Mouse (Mus musculus) hindbrain, embryonic 15.5 days (tissue): Measurements from ENCODE around the gene Spink8. TPM values are rescaled to one million over a fixed set of nuclear protein-coding genes. Genes with fewer than 3 reads are reported as not detected.
"Not testable (repeated sequence)": the region's sequence is repeated elsewhere in the genome, so short reads cannot be mapped to it uniquely, and the experiment has no call there.

Experiments used
- ATAC-seq: fragments of 200-750 bp; cut with Nextera tagmentation; 2 replicates; pipeline ENCODE4 v1.8.0; 2017; ENCODE audit warnings: low read depth, moderate number of reproducible peaks, moderate TSS enrichment; ENCODE audit not compliant: low FRiP score
- H3K27ac ChIP-seq: fragments of 300-500 bp; sonication (generic); replicated peaks from 2 replicates; pipeline ENCODE4 v1.5.1; 2015; ENCODE audit warnings: mild to moderate bottlenecking, inconsistent platforms
- H3K27me3 ChIP-seq: fragments of 300-500 bp; sonication (generic); 2 replicates; pipeline ENCODE4 v1.6.1; 2015; ENCODE audit warnings: control low read depth, inconsistent platforms
- H3K36me3 ChIP-seq: fragments of 300-500 bp; sonication (generic); 2 replicates; pipeline ENCODE4 v1.6.1; 2015; ENCODE audit warnings: control low read depth, inconsistent platforms
- H3K4me1 ChIP-seq: fragments of 300-500 bp; sonication (generic); replicated peaks from 2 replicates; pipeline ENCODE4 v1.6.1; 2015; ENCODE audit warnings: control low read depth, inconsistent platforms
- H3K4me2 ChIP-seq: fragments of 300-500 bp; sonication (generic); 2 replicates; pipeline ENCODE4 v1.6.1; 2015; ENCODE audit warnings: moderate library complexity, mild to moderate bottlenecking, inconsistent platforms
- H3K4me3 ChIP-seq: fragments of 300-500 bp; sonication (generic); 2 replicates; pipeline ENCODE4 v1.5.1; 2015; ENCODE audit warnings: mild to moderate bottlenecking, inconsistent platforms
- H3K9ac ChIP-seq: fragments of 300-500 bp; sonication (generic); 2 replicates; pipeline ENCODE4 v1.6.1; 2015; ENCODE audit warnings: inconsistent platforms
- H3K9me3 ChIP-seq: fragments of 300-500 bp; sonication (generic); 2 replicates; pipeline ENCODE4 v1.6.1; 2016; ENCODE audit warnings: control low read depth, inconsistent platforms
- WGBS: fragments of 180-500 bp; shearing (Covaris S2); methylation state at CpG from one replicate; pipeline ENCODE4 v1.1.7; 2015; 5-methylcytosine and 5-hydroxymethylcytosine counted together
- polyA plus RNA-seq: library from polyadenylated mRNA; unstranded; fragments of >200 nt; fragmentation: Nextera tagmentation; extraction: Ambion mirVana; gene quantifications from 2 replicates; pipeline ENCODE4 v1.2.1, GENCODE M21; 2015

Spink8 gene
- 0.21 TPM in 1 of 2 replicates, not detected in the other for polyA plus RNA-seq

DNA sequence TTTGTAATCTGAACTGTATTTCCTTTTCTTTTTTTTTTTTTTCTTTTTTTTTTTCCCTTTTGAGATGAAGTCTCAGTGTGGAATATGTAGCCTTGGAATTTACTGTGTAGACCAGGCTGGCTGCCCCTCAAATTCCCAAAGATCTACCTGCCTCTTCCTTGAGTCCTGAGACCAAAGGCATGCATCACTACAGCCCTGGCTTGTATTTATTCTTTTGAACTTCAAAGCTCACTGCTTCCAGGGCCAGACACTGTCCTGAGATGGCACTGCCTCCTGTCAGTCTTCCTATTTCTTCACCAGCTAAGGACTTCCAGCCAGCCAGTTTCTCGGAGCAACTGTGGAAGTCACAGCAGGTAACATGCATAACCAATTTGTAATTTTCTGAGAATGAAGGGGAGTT is at the start of gene Spink8:
Gene Spink8, plus strand, starts transcription at position 301 of the 400 bp plus-strand sequence.
- Histone ChIP-seq H3K9me3 (no peaks in the 10 kb centered on the region), H3K4me2 (no peak within 1 kb of the TSS), H3K9ac (no peak within 1 kb of the TSS), H3K36me3 (no peaks in the 10 kb centered on the region), H3K4me3 (no peak within 1 kb of the TSS), H3K27ac (no peak within 1 kb of the TSS), H3K27me3 (no peaks in the 10 kb centered on the region), H3K4me1 (no peaks in the 10 kb centered on the region)
- no peak for ATAC-seq
- 30% methylated on average over 1 of the region's 1 CpGs for WGBS

DNA sequence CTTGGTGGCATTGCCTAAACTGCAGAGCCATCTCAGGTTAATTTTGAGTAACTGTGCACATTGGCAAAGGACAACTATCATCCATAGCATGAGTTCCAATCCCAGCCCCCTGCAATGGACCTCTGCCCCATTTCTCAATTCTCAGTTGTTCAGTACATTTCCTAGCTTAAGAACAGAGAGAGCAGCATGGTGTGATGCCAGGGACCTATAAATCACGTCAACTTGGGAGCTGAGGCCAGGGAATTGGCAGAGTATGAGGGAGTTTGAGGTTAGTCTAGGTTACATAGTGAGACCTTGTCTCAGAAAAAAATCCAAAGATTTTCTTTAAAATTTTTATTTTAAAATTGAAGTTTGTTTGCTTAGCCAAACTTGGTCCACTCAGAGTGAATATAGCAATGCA is 45.2 kb upstream of the Spink8 start:
- not testable (repeated sequence) for H3K4me3 ChIP-seq, H3K4me2 ChIP-seq, ATAC-seq, H3K4me1 ChIP-seq, H3K9me3 ChIP-seq, H3K27me3 ChIP-seq, H3K9ac ChIP-seq, H3K27ac ChIP-seq, H3K36me3 ChIP-seq
- 81% methylated on average over 1 of the region's 1 CpGs for WGBS

- H3K27ac ChIP-seq, H3K9me3 ChIP-seq, H3K27me3 ChIP-seq, H3K4me2 ChIP-seq, ATAC-seq, H3K9ac ChIP-seq, H3K4me3 ChIP-seq, H3K36me3 ChIP-seq, H3K4me1 ChIP-seq: not testable (repeated sequence)
- 87% methylated on average over 4 of the region's 4 CpGs for WGBS
These were observed 21.5 kb upstream of the Spink8 start, which contains the start of gene Fbxw27 for GRCm38 (mm10) chr9:109790570-109790969. Fbxw27 (minus strand) TSS chr9:109790670.

- no peak overlapping the region for H3K27ac ChIP-seq
- H3K4me2 ChIP-seq: no peak overlapping the region
- H3K27me3 ChIP-seq: no peaks in the 10 kb centered on the region
- H3K4me3 ChIP-seq: no peak overlapping the region
- H3K36me3 ChIP-seq: no peaks in the 10 kb centered on the region
- ATAC-seq: no peak
- 60% methylated on average over 2 of the region's 2 CpGs for WGBS
- no peaks in the 10 kb centered on the region for H3K4me1 ChIP-seq
- no peak overlapping the region for H3K9ac ChIP-seq
- no peaks in the 10 kb centered on the region for H3K9me3 ChIP-seq
These were observed 16.9 kb upstream of the Spink8 start for GRCm38 (mm10) chr9:109795221-109795620.

GRCm38 (mm10) chr9:109795811-109796210 is 16.3 kb upstream of the Spink8 start:
- H3K9me3 ChIP-seq: no peaks in the 10 kb centered on the region
- no peaks in the 10 kb centered on the region for H3K4me1 ChIP-seq
- no peak overlapping the region for H3K4me3 ChIP-seq
- H3K36me3 ChIP-seq: no peaks in the 10 kb centered on the region
- 56% methylated on average over 2 of the region's 2 CpGs for WGBS
- no peak overlapping the region for H3K27ac ChIP-seq
- H3K4me2 ChIP-seq: no peak overlapping the region
- no peak overlapping the region for H3K9ac ChIP-seq
- no peak for ATAC-seq
- H3K27me3 ChIP-seq: no peaks in the 10 kb centered on the region

- no peaks in the 10 kb centered on the region for H3K9me3 ChIP-seq
- H3K9ac ChIP-seq: no peak overlapping the region
- H3K27me3 ChIP-seq: no peaks in the 10 kb centered on the region
- no peak overlapping the region for H3K4me3 ChIP-seq
- ATAC-seq: no peak
- H3K27ac ChIP-seq: no peak overlapping the region
- no peak overlapping the region for H3K4me2 ChIP-seq
- H3K4me1 ChIP-seq: no peaks in the 10 kb centered on the region
- no peaks in the 10 kb centered on the region for H3K36me3 ChIP-seq
- WGBS: 88% methylated on average over 1 of the region's 1 CpGs
These were observed 14.0 kb upstream of the Spink8 start for GRCm38 (mm10) chr9:109798051-109798450.

DNA sequence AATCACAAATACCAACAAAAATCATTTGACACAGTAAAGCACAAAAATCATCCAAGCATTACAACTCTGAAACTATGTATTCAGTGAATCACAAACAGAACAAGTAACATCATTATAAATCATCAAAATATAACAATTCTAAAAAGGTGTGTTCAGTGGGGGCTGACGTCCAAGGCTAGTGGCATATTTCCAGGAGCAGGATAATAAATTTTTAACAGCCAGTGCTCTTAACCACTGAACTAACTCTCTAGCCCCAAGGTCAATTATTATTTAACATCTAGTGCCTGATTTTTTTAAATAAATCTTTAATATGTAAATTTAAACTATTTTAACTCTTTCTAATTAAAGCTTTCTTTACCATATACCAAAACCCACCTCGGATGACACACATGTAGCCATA is 6.5 kb upstream of the Spink8 start:
- H3K36me3 ChIP-seq, H3K9me3 ChIP-seq, H3K4me3 ChIP-seq, H3K27ac ChIP-seq, H3K9ac ChIP-seq, H3K4me2 ChIP-seq, ATAC-seq, H3K27me3 ChIP-seq, H3K4me1 ChIP-seq: not testable (repeated sequence)
- WGBS: 85% methylated on average over 2 of the region's 2 CpGs

- Histone ChIP-seq H3K27me3 (no peaks in the 10 kb centered on the region), H3K4me3 (no peak overlapping the region), H3K4me1 (no peaks in the 10 kb centered on the region), H3K27ac (no peak overlapping the region), H3K9ac (no peak overlapping the region), H3K4me2 (no peak overlapping the region), H3K9me3 (no peaks in the 10 kb centered on the region), H3K36me3 (no peaks in the 10 kb centered on the region)
- WGBS: 49% methylated on average over 1 of the region's 1 CpGs
- no peak for ATAC-seq
These were observed 5.8 kb upstream of the Spink8 start for GRCm38 (mm10) chr9:109806260-109806659.

DNA sequence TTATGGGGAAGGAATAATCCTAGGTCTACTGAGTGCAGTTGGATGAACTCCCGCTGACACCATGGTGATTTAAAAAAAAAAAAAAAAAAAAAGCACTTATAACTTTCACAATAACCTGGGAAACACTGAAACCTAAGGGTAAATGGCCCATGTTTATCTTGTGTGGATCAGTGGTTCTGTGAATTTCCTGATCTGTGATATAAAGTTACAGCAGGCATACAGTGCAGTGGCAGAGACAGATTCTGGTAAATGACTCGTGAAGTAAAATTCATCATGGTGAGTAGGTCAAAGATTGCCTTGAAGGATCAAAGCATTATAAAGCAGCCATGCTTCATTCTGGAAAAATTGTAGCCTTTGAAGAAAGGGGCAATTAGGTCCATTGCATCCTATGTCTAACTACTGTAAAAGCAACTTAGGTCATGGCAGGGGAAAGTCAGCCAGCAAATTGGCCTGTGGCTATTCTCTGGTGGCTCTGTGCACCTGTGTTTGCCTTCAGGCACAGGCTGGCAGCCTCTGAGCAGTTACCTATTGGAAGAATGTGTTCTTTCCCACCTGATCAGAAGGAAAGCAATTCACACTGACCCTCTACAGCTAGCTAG is 5.3 kb upstream of the Spink8 start:
- no peaks in the 10 kb centered on the region for H3K36me3 ChIP-seq
- no peak for ATAC-seq
- H3K27me3 ChIP-seq: no peaks in the 10 kb centered on the region
- no peak overlapping the region for H3K9ac ChIP-seq
- no peak overlapping the region for H3K27ac ChIP-seq
- H3K9me3 ChIP-seq: no peaks in the 10 kb centered on the region
- H3K4me3 ChIP-seq: no peak overlapping the region
- no peaks in the 10 kb centered on the region for H3K4me1 ChIP-seq
- no peak overlapping the region for H3K4me2 ChIP-seq
- 89% methylated on average over 2 of the region's 2 CpGs for WGBS

DNA sequence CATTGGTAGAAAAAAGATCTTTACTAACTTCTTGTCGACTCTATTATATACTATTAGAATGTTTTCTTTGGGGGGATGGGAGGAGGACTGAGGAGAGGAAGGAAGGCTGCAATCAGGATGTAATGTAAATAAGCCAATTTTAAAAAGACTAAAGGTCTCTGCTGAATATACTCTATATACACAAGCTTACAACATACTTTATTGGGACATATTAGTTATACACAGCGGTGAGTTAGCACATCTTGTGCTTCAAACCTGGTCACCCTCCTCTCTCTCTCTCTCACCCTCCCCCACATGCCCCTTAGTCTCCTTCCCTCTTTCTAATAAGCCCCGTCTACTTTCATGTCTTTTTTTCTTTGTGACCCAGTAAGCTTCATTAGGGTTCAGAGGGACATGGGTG is 4.2 kb upstream of the Spink8 start:
- Histone ChIP-seq H3K4me2 (no peak overlapping the region), H3K36me3 (no peaks in the 10 kb centered on the region), H3K9me3 (no peaks in the 10 kb centered on the region), H3K9ac (no peak overlapping the region), H3K4me3 (no peak overlapping the region), H3K27me3 (no peaks in the 10 kb centered on the region), H3K4me1 (no peaks in the 10 kb centered on the region), H3K27ac (no peak overlapping the region)
- WGBS: 69% methylated on average over 3 of the region's 3 CpGs
- ATAC-seq: no peak

DNA sequence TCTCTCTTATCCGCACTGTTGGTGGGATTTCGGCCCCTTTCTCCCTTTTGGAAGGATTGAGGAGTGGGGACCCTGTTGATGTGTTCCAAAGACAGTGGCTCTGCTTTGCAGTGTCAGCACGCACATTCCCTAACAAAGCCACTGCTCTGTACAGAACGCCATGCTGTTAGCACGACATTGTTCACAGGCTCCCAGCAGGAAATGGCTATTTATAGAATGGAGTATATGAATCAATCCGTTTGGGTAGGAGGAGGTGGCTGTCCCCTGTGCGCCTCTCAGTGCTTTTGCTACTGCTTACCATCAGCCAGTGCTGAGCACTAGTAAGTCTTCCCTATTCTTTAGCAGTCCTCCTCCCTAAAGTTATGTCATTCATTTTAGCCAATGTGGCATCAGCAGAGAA is 1.3 kb downstream of the Spink8 start:
- no peaks in the 10 kb centered on the region for H3K9me3 ChIP-seq
- no peak overlapping the region for H3K9ac ChIP-seq
- ATAC-seq: peak; percentile 23; the same call in 1 of the 2 replicates
- no peaks in the 10 kb centered on the region for H3K4me1 ChIP-seq
- H3K27me3 ChIP-seq: no peaks in the 10 kb centered on the region
- H3K36me3 ChIP-seq: no peaks in the 10 kb centered on the region
- 23% methylated on average over 7 of the region's 7 CpGs for WGBS
- H3K27ac ChIP-seq: no peak overlapping the region
- H3K4me3 ChIP-seq: no peak overlapping the region
- no peak overlapping the region for H3K4me2 ChIP-seq

- Histone ChIP-seq H3K27ac (no peak overlapping the region), H3K27me3 (no peaks in the 10 kb centered on the region), H3K4me3 (no peak overlapping the region), H3K36me3 (no peaks in the 10 kb centered on the region), H3K9me3 (no peaks in the 10 kb centered on the region), H3K9ac (no peak overlapping the region), H3K4me2 (no peak overlapping the region), H3K4me1 (no peaks in the 10 kb centered on the region)
- no peak for ATAC-seq
- 67% methylated on average over 6 of the region's 6 CpGs for WGBS
These were observed 4.3 kb downstream of the Spink8 start for GRCm38 (mm10) chr9:109816341-109816740.

DNA sequence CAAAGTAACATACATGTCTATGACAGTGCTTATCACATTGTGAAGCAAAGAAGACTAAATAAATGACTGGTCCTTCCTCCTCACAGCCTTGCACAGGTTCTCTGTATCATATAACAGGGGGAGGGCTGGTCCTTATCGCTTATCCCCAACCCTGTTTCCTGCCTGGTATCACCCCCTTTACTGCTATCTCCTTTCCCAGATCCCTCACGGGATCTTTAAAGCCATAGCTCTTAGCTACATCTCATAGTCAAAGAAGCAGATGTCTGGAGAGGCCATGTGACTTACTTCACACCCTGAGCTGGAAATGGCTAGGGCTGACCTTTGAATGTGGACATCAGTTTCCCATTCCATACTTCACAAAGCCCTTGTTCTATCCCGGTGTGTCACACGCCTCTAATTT is 13.7 kb downstream of the Spink8 start:
- Histone ChIP-seq H3K27me3 (no peaks in the 10 kb centered on the region), H3K9ac (no peak overlapping the region), H3K4me2 (no peak overlapping the region), H3K36me3 (no peaks in the 10 kb centered on the region), H3K4me1 (no peaks in the 10 kb centered on the region), H3K27ac (no peak overlapping the region), H3K4me3 (no peak overlapping the region), H3K9me3 (no peaks in the 10 kb centered on the region)
- no peak for ATAC-seq
- 70% methylated on average over 4 of the region's 4 CpGs for WGBS
